Mouse (Mus musculus): ENCODE measurements around the gene Mcm8. TPM values are rescaled to one million over a fixed set of nuclear protein-coding genes. Genes with fewer than 3 reads are reported as not detected.

Mcm8 gene
- polyA plus RNA-seq, 2 experiments = 9.1 to 9.6 TPM

- no peaks in the 10 kb centered on the region for H3K27me3 ChIP-seq (ENCODE audit: control insufficient read depth, insufficient read depth, low read length)
- H3K9ac ChIP-seq (ENCODE audit: low read depth, low read length, severe bottlenecking) = no peak overlapping the region
- no peak overlapping the region for H3K4me3 ChIP-seq (replicated peaks; ENCODE audit: low read length)
- no peak overlapping the region for H3K4me2 ChIP-seq (replicated peaks; ENCODE audit: low read depth, low read length, severe bottlenecking)
- H3K36me3 ChIP-seq (ENCODE audit: control insufficient read depth, insufficient read depth, low read length) = no peaks in the 10 kb centered on the region
- H3K27ac ChIP-seq (replicated peaks; ENCODE audit: low read depth, low read length) = no peak overlapping the region
- H3K9me3 ChIP-seq (ENCODE audit: control insufficient read depth, low read length) = no peaks in the 10 kb centered on the region
- no peak for ATAC-seq (ENCODE audit: low FRiP score, low read depth)
- H3K4me1 ChIP-seq (ENCODE audit: control insufficient read depth, insufficient read depth, low read length) = no peaks in the 10 kb centered on the region
- WGBS = 86% methylated on average over 19 of the region's 19 CpGs
- TF ChIP-seq POLR2A (IDR thresholded peaks at IDR 0.05; ENCODE audit: borderline replicate concordance, extremely low read depth, insufficient read depth, insufficient read length) = no peak
- DNase-seq (ENCODE audit: low spot score) = no peak
These were observed 22.3 kb upstream of the Mcm8 start for GRCm38 (mm10) chr2:132793441-132794203.

GRCm38 (mm10) chr2:132794204-132794586, 21.7 kb upstream of the Mcm8 start:
- H3K9ac ChIP-seq (ENCODE audit: low read depth, low read length, severe bottlenecking) = no peak overlapping the region
- DNase-seq (ENCODE audit: low spot score) (no peak), ATAC-seq (ENCODE audit: low FRiP score, low read depth) (no peak)
- WGBS = 85% methylated on average over 7 of the region's 7 CpGs
- H3K36me3 ChIP-seq (ENCODE audit: control insufficient read depth, insufficient read depth, low read length) = no peaks in the 10 kb centered on the region
- H3K27me3 ChIP-seq (ENCODE audit: control insufficient read depth, insufficient read depth, low read length) = no peaks in the 10 kb centered on the region
- no peak for TF ChIP-seq POLR2A (IDR thresholded peaks at IDR 0.05; ENCODE audit: borderline replicate concordance, extremely low read depth, insufficient read depth, insufficient read length)
- H3K4me1 ChIP-seq (ENCODE audit: control insufficient read depth, insufficient read depth, low read length) = no peaks in the 10 kb centered on the region
- H3K9me3 ChIP-seq (ENCODE audit: control insufficient read depth, low read length) = no peaks in the 10 kb centered on the region
- no peak overlapping the region for H3K4me3 ChIP-seq (replicated peaks; ENCODE audit: low read length)
- H3K27ac ChIP-seq (replicated peaks; ENCODE audit: low read depth, low read length) = no peak overlapping the region
- no peak overlapping the region for H3K4me2 ChIP-seq (replicated peaks; ENCODE audit: low read depth, low read length, severe bottlenecking)

- peaks cover 50% of the 10 kb centered on the region for H3K36me3 ChIP-seq (ENCODE audit: control insufficient read depth, insufficient read depth, low read length)
- WGBS = 90% methylated on average over 2 of the region's 2 CpGs
These were observed 13.0 kb upstream of the Mcm8 start for GRCm38 (mm10) chr2:132802976-132803375.

GRCm38 (mm10) chr2:132841071-132841470, 25.1 kb downstream of the Mcm8 start:
- H3K4me1 ChIP-seq (ENCODE audit: control insufficient read depth, insufficient read depth, low read length) = no peaks in the 10 kb centered on the region
- H3K4me2 ChIP-seq (replicated peaks; ENCODE audit: low read depth, low read length, severe bottlenecking) = no peak overlapping the region
- H3K27ac ChIP-seq (replicated peaks; ENCODE audit: low read depth, low read length) = no peak overlapping the region
- DNase-seq (ENCODE audit: low spot score) (no peak), ATAC-seq (ENCODE audit: low FRiP score, low read depth) (no peak)
- no peak for TF ChIP-seq POLR2A (IDR thresholded peaks at IDR 0.05; ENCODE audit: borderline replicate concordance, extremely low read depth, insufficient read depth, insufficient read length)
- H3K4me3 ChIP-seq (replicated peaks; ENCODE audit: low read length) = no peak overlapping the region
- no peaks in the 10 kb centered on the region for H3K9me3 ChIP-seq (ENCODE audit: control insufficient read depth, low read length)
- no peak overlapping the region for H3K9ac ChIP-seq (ENCODE audit: low read depth, low read length, severe bottlenecking)
- peaks cover 13% of the 10 kb centered on the region for H3K36me3 ChIP-seq (ENCODE audit: control insufficient read depth, insufficient read depth, low read length)
- no peaks in the 10 kb centered on the region for H3K27me3 ChIP-seq (ENCODE audit: control insufficient read depth, insufficient read depth, low read length)
- 89% methylated on average over 4 of the region's 4 CpGs for WGBS

More at GRCm38 (mm10) chr2:132802976-132803375, 13.0 kb upstream of the Mcm8 start:
- DNase-seq (ENCODE audit: low spot score) (no peak), ATAC-seq (ENCODE audit: low FRiP score, low read depth) (no peak)
- H3K9me3 ChIP-seq (ENCODE audit: control insufficient read depth, low read length) = no peaks in the 10 kb centered on the region
- no peaks in the 10 kb centered on the region for H3K4me1 ChIP-seq (ENCODE audit: control insufficient read depth, insufficient read depth, low read length)
- no peak overlapping the region for H3K4me2 ChIP-seq (replicated peaks; ENCODE audit: low read depth, low read length, severe bottlenecking)
- no peaks in the 10 kb centered on the region for H3K27me3 ChIP-seq (ENCODE audit: control insufficient read depth, insufficient read depth, low read length)
- no peak overlapping the region for H3K27ac ChIP-seq (replicated peaks; ENCODE audit: low read depth, low read length)
- no peak overlapping the region for H3K9ac ChIP-seq (ENCODE audit: low read depth, low read length, severe bottlenecking)
- no peak for TF ChIP-seq POLR2A (IDR thresholded peaks at IDR 0.05; ENCODE audit: borderline replicate concordance, extremely low read depth, insufficient read depth, insufficient read length)
- no peak overlapping the region for H3K4me3 ChIP-seq (replicated peaks; ENCODE audit: low read length)

- peaks cover 7% of the 10 kb centered on the region for H3K4me1 ChIP-seq (ENCODE audit: control insufficient read depth, insufficient read depth, low read length)
- H3K27ac ChIP-seq (replicated peaks; ENCODE audit: low read depth, low read length) = peak within 1 kb of the TSS; percentile 69
- under 1% methylated on average over 78 of the region's 96 CpGs for WGBS
- ATAC-seq (ENCODE audit: low FRiP score, low read depth) (peak; percentile 91), DNase-seq (ENCODE audit: low spot score) (peak; percentile 87)
- TF ChIP-seq POLR2A (IDR thresholded peaks at IDR 0.05; ENCODE audit: borderline replicate concordance, extremely low read depth, insufficient read depth, insufficient read length) = peak; percentile 78; the same call in 1 of the 2 replicates
- H3K27me3 ChIP-seq (ENCODE audit: control insufficient read depth, insufficient read depth, low read length) = no peaks in the 10 kb centered on the region
- H3K4me2 ChIP-seq (replicated peaks; ENCODE audit: low read depth, low read length, severe bottlenecking) = peak within 1 kb of the TSS; percentile 76
- peak within 1 kb of the TSS; percentile 91 for H3K9ac ChIP-seq (ENCODE audit: low read depth, low read length, severe bottlenecking)
- H3K36me3 ChIP-seq (ENCODE audit: control insufficient read depth, insufficient read depth, low read length) = peaks cover 9% of the 10 kb centered on the region; the same call in 1 of the 2 replicates
- H3K4me3 ChIP-seq (replicated peaks; ENCODE audit: low read length) = peak within 1 kb of the TSS; percentile 75
- H3K9me3 ChIP-seq (ENCODE audit: control insufficient read depth, low read length) = no peaks in the 10 kb centered on the region
These were observed 30.7 kb downstream of the Mcm8 start, which contains the start of gene Crls1 for GRCm38 (mm10) chr2:132846407-132847358. Crls1 (plus strand) TSS chr2:132846666.
